Mouse (Mus musculus): ENCODE results near the gene Map2k4. TPM values are rescaled to one million over a fixed set of nuclear protein-coding genes. Genes with fewer than 3 reads are reported as not detected.

Map2k4 gene
- polyA plus RNA-seq, 1 experiment from 2014 or later: 55.7 TPM

DNA sequence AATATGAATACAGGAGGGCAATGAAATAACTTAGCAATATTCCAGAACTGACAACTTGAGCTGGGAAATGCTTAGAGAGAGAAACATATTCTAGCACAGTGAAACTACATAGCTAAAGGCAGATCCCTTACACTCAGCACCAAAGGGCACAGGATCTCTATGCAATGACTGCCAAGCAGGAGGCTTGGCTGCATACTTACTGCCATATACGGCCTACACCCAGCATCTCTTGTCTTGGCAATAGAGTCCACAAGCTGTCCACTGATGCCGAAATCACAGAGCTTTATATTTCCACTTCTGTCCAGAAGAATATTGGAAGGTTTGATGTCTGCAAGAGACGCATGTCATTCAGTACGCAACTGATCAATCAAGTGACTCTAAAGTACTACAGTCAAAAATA lies 81.3 kb downstream of the Map2k4 start:
- H3K4me2 ChIP-seq: no peak overlapping the region
- no peak overlapping the region for H3K4me3 ChIP-seq
- H3K27me3 ChIP-seq: no peaks in the 10 kb centered on the region
- no peak for ATAC-seq (replicated peaks; ENCODE audit: insufficient number of reproducible peaks, insufficient read depth, low FRiP score, low read depth)
- peaks cover 24% of the 10 kb centered on the region for H3K36me3 ChIP-seq
- H3K9me3 ChIP-seq (replicated peaks): no peaks in the 10 kb centered on the region
- 94% methylated on average over 4 of the region's 4 CpGs for WGBS
- no peaks in the 10 kb centered on the region for H3K4me1 ChIP-seq (replicated peaks)
- H3K27ac ChIP-seq: no peak overlapping the region
- H3K9ac ChIP-seq: no peak overlapping the region

DNA sequence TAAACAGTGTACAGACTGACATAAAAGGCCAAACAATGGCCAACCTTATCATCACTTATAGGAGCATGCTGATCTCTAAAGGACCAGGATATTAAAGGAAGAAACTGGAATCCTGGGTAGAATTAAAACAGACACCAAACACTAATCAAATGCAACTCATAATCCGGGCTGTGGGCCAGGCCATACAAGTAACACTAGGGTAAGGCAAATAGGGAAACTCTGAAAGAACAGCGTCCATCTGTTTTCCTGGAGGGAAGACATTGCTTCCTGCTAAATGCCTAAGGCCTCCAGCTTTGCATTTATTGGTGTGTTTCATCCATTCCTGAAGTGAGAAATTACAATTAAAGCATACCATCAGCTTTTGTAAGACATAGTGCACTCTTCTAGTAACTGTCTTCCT lies 81.9 kb downstream of the Map2k4 start:
- Histone ChIP-seq H3K9me3 (replicated peaks) (no peaks in the 10 kb centered on the region), H3K4me2 (no peak overlapping the region), H3K9ac (no peak overlapping the region), H3K27ac (no peak overlapping the region), H3K4me3 (no peak overlapping the region), H3K4me1 (replicated peaks) (no peaks in the 10 kb centered on the region), H3K27me3 (no peaks in the 10 kb centered on the region), H3K36me3 (peaks cover 24% of the 10 kb centered on the region)
- WGBS: 80% methylated on average over 2 of the region's 2 CpGs
- no peak for ATAC-seq (replicated peaks; ENCODE audit: insufficient number of reproducible peaks, insufficient read depth, low FRiP score, low read depth)

DNA sequence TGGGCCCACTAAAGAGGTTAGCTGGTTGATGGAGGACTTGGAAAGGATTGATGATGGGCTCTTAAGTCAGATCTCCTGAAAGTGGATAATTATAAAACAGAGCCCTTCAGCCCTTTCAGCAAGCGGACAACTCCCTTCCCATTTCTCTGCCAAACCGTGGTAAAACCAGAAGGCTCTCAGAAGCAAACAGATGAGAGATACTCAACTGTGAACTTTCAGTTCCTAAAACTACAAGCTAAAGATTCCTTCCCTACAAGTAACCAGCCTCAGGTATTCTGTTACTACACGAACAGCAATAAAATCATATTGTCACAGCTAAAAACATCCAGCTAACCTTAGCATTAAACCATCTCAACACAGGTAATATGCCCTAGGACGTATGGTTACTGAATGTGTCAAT lies 83.2 kb downstream of the Map2k4 start:
- no peaks in the 10 kb centered on the region for H3K27me3 ChIP-seq
- no peak overlapping the region for H3K4me3 ChIP-seq
- peaks cover 29% of the 10 kb centered on the region for H3K36me3 ChIP-seq
- H3K9ac ChIP-seq: no peak overlapping the region
- H3K9me3 ChIP-seq (replicated peaks): no peaks in the 10 kb centered on the region
- no peak overlapping the region for H3K4me2 ChIP-seq
- no peak overlapping the region for H3K27ac ChIP-seq
- H3K4me1 ChIP-seq (replicated peaks): no peaks in the 10 kb centered on the region
- 84% methylated on average over 4 of the region's 4 CpGs for WGBS
- no peak for ATAC-seq (replicated peaks; ENCODE audit: insufficient number of reproducible peaks, insufficient read depth, low FRiP score, low read depth)

DNA sequence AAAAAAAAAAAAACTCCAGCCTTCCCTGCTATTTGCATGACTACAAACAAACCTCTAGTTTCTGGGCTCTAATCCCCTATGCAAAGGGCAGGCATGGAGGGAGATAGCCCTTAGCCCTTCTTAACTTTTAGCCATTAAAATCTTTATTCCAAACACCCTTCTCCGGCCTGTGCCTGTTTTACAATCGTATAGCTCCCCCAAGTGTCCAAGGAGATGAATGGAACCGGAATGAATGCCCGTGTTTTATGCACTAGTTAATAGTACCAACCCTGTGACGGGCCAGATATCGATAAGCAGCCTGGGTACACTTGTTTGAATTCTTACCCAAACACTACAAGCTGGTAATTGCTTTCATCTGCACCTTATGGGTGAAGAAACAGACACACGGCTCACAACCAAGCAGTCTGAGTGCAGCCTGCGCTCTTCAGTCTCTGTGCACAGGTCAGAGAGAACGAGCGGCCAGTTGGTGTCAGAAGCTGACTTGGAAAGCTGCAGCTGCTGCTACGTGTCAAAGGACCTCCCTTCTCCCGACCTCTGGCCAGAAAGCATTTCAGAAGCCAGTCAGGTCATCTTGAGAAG lies 109.2 kb downstream of the Map2k4 start:
- no peaks in the 10 kb centered on the region for H3K9me3 ChIP-seq (replicated peaks)
- H3K4me1 ChIP-seq (replicated peaks): no peaks in the 10 kb centered on the region; the same call in 1 of the 2 replicates
- H3K4me3 ChIP-seq: no peak overlapping the region
- no peak overlapping the region for H3K27ac ChIP-seq
- 26% methylated on average over 12 of the region's 12 CpGs for WGBS
- ATAC-seq (replicated peaks; ENCODE audit: insufficient number of reproducible peaks, insufficient read depth, low FRiP score, low read depth): peak; percentile 66; the same call in 1 of the 2 replicates
- H3K27me3 ChIP-seq: no peaks in the 10 kb centered on the region
- H3K9ac ChIP-seq: 0 out of 2 replicates have a peak overlapping the region, but pooled peaks have one; percentile 6
- peak overlapping the region; percentile 42 for H3K4me2 ChIP-seq
- no peaks in the 10 kb centered on the region for H3K36me3 ChIP-seq

DNA sequence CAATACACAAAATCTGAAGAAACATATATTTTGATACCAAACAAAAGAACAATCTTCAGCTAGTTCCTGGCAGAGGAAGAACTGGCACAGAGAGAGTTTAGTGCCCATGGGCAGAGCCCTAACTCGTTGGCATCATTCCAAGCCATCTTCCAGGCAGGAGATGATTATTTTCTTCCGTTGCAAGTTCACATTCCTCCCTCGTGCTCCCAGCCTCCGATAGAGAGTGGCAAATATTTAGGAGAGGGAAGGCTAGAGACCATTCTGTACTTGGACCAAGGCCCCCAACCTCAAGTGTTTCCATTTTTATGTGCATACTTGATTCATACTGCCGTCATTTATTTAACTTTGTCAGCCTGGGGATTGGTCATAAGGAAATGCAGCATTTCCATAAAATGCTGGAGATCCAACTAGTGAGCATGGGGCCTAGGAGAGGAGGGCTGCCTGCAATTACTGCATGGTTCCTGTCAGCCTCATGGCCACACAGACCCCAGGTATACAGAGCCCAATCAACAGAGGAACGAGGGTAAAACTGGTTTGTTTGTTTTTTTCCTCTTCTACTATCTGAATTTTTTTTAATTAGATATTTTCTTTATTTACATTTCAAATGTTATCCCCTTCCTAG lies 120.6 kb downstream of the Map2k4 start:
- Histone ChIP-seq H3K27ac (peak overlapping the region; percentile 89), H3K4me1 (replicated peaks) (peaks cover 45% of the 10 kb centered on the region), H3K4me3 (no peak overlapping the region), H3K36me3 (no peaks in the 10 kb centered on the region), H3K4me2 (0 out of 2 replicates have a peak overlapping the region, but pooled peaks have one; percentile 12), H3K27me3 (no peaks in the 10 kb centered on the region), H3K9ac (no peak overlapping the region), H3K9me3 (replicated peaks) (no peaks in the 10 kb centered on the region)
- WGBS: 27% methylated on average over 6 of the region's 6 CpGs
- peak; percentile 80 for ATAC-seq (replicated peaks; ENCODE audit: insufficient number of reproducible peaks, insufficient read depth, low FRiP score, low read depth)

DNA sequence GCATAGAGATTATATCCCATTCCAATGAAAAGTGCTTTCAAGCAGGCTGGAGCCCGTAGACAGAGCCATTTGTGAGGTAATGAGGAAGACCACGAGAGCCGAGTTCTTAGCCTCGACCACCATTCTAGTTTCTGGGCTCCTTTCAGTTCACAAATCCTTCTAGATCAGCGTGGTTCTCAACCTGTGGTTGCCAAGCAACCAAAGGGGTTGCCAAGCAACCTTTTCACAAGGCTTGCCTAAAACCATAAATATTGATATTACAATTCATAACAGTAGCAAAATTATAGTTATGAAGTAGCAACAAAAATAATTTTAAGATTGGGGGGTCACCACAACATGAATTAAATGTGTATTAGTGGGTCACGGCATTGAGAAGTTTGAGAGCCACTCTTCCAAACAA lies 123.2 kb downstream of the Map2k4 start:
- peak overlapping the region; percentile 43 for H3K27ac ChIP-seq
- no peaks in the 10 kb centered on the region for H3K9me3 ChIP-seq (replicated peaks)
- no peaks in the 10 kb centered on the region for H3K27me3 ChIP-seq
- H3K9ac ChIP-seq: no peak overlapping the region
- 60% methylated on average over 6 of the region's 6 CpGs for WGBS
- ATAC-seq (replicated peaks; ENCODE audit: insufficient number of reproducible peaks, insufficient read depth, low FRiP score, low read depth): no peak
- peaks cover 33% of the 10 kb centered on the region for H3K4me1 ChIP-seq (replicated peaks)
- H3K4me2 ChIP-seq: no peak overlapping the region
- no peaks in the 10 kb centered on the region for H3K36me3 ChIP-seq
- H3K4me3 ChIP-seq: no peak overlapping the region

DNA sequence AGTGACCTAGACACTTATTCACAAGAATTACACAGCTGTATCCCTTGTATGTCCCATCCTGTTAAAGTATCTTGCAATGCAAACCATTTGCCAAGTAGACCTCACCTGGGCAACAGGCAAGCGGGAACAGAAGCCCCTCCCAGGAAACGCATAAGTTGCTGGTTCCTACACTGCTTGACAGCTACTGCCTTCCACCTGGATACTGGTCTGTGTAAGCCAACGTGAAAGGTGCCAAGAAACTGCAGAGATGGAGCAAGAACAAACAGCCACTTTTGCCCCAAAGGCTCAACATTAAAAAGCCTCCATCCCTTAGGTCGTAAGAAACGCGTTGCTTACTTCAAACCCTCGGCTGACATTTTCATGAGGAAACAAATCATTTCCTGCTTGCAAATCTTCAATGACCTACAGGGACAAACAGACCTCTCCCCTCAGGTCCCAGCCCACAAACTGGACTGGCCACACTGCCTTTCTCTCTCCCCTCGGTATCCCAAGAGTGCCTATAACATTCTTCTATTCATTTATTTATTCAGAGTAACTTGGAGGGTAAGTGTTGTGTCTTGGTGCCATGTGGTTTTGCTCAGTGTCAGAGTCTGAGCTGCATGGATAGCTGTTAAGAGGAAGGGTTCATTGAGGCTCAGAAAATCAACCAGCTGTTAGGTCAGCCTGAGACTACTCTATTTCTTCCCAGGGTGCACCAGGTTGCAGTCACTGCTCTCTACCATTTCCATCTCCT lies 126.1 kb downstream of the Map2k4 start:
- Histone ChIP-seq H3K36me3 (no peaks in the 10 kb centered on the region), H3K27me3 (no peaks in the 10 kb centered on the region), H3K9ac (no peak overlapping the region), H3K27ac (no peak overlapping the region), H3K4me3 (no peak overlapping the region), H3K9me3 (replicated peaks) (0 out of 2 replicates have a peak, but pooled peaks cover 6% of the 10 kb centered on the region), H3K4me2 (no peak overlapping the region), H3K4me1 (replicated peaks) (peaks cover 17% of the 10 kb centered on the region)
- 67% methylated on average over 8 of the region's 8 CpGs for WGBS
- no peak for ATAC-seq (replicated peaks; ENCODE audit: insufficient number of reproducible peaks, insufficient read depth, low FRiP score, low read depth)

DNA sequence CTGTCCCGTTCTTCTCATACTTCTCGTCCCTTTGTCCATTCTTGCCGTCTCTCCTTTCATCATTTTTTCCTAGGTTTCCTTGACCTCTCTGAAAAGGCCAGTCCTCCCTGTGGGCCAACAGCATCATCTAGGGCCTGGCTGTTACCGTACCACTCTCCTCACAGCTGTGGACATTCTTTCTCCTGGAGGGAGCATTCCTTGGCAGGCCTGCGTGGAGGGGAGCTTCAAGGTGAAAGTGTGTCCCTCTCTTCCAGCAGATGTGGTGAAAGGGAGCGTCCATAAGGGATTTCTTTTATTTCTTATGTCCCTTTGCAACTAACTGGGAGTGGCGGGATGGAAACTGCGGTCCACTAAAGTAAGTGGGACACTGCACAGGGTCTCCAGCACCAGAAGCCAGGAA lies 134.2 kb downstream of the Map2k4 start:
- Histone ChIP-seq H3K4me2 (no peak overlapping the region), H3K27ac (peak overlapping the region; percentile 48), H3K9me3 (replicated peaks) (0 out of 2 replicates have a peak, but pooled peaks cover 6% of the 10 kb centered on the region)

DNA sequence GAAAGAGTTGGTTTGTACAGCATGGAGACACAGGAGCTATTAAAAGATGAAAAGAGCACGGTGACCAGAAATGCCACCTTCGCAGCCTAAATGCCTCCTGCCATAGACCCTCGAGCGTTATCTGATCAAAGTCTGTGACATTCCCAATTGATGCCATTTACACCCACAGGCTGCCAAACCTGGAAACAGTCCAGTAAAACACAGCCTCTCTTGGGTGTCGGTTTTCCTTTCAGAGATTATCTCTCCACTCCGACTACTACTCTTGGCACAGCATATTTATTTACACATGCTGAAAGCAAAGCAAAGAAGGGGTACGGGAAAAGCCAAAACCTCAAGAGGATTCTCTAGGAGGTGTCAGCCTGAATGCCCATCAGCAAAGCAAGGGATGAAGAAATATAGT lies 136.7 kb downstream of the Map2k4 start:
- no peak overlapping the region for H3K4me2 ChIP-seq
- H3K4me1 ChIP-seq (replicated peaks): peaks cover 63% of the 10 kb centered on the region
- no peaks in the 10 kb centered on the region for H3K9me3 ChIP-seq (replicated peaks)
- no peak overlapping the region for H3K4me3 ChIP-seq
- H3K9ac ChIP-seq: no peak overlapping the region
- H3K27ac ChIP-seq: peak overlapping the region; percentile 96
- ATAC-seq (replicated peaks; ENCODE audit: insufficient number of reproducible peaks, insufficient read depth, low FRiP score, low read depth): no peak
- 34% methylated on average over 7 of the region's 7 CpGs for WGBS
- no peaks in the 10 kb centered on the region for H3K27me3 ChIP-seq
- H3K36me3 ChIP-seq: no peaks in the 10 kb centered on the region

More for the DNA sequence above, 134.2 kb downstream of the Map2k4 start:
- 62% methylated on average over 8 of the region's 8 CpGs for WGBS
- H3K27me3 ChIP-seq: no peaks in the 10 kb centered on the region
- H3K4me3 ChIP-seq: no peak overlapping the region
- peaks cover 37% of the 10 kb centered on the region for H3K4me1 ChIP-seq (replicated peaks)
- no peak for ATAC-seq (replicated peaks; ENCODE audit: insufficient number of reproducible peaks, insufficient read depth, low FRiP score, low read depth)
- no peak overlapping the region for H3K9ac ChIP-seq
- H3K36me3 ChIP-seq: no peaks in the 10 kb centered on the region

DNA sequence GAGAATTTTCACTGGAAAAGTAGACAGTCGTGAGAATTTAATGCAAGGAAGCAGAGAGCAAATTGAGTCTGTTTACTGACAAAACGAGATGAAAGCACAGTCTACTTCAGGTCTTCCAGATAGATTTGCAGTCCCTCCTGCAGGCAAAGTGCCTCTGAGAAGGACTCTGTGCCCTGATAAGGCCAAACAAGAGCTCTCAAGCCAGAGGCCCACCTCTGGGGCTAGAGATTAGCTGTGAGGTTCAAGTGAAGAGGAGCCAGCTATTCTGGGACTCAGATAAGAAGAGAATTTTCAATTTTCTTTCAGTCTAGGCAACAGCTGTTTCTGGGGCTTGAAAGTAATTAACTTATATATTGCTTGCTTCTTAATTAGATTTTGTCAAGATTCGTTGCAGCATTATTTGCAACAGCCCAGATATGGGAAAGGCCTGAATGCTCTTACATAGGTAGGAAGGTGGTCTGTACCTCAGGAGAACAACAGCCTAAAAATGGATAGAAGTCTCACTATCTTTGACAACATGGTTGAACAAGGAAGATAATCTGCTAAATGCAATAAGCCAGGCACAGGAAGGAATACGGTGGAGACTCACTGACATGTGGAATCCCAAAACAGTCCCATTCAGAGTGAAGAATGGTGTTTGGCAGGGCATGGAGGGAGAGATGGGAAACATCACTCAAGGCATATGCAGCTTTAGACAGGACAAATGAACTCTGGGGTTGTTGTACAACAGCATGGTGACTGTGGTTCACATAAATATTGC lies 138.0 kb downstream of the Map2k4 start:
- ATAC-seq (replicated peaks; ENCODE audit: insufficient number of reproducible peaks, insufficient read depth, low FRiP score, low read depth): peak; percentile 68; the same call in 1 of the 2 replicates
- peak overlapping the region; percentile 96 for H3K27ac ChIP-seq
- no peaks in the 10 kb centered on the region for H3K36me3 ChIP-seq
- no peak overlapping the region for H3K4me3 ChIP-seq
- H3K27me3 ChIP-seq: no peaks in the 10 kb centered on the region
- H3K9ac ChIP-seq: no peak overlapping the region
- 16% methylated on average over 4 of the region's 4 CpGs for WGBS
- peaks cover 71% of the 10 kb centered on the region for H3K4me1 ChIP-seq (replicated peaks)
- no peaks in the 10 kb centered on the region for H3K9me3 ChIP-seq (replicated peaks)
- H3K4me2 ChIP-seq: peak overlapping the region; percentile 39

DNA sequence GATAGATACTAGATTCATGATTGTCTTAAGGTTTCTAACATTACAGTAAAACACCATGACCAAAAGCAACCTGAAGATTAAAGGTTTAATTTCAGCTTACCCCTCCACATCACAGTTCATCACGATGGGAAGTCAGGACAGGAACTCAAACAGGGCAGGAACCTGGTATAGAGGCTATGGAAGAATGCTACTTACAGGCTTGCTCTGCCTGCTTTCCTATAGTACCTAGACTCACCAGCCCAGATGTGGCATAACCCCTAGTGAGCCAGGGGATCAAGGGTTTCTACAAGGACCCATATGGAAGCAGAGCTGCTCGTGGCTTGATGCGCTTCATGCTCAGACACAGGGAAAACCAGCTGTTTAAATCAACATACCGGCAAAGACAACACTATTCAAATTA lies 138.6 kb downstream of the Map2k4 start:
- H3K9me3 ChIP-seq (replicated peaks): no peaks in the 10 kb centered on the region
- no peaks in the 10 kb centered on the region for H3K27me3 ChIP-seq
- no peak overlapping the region for H3K9ac ChIP-seq
- H3K27ac ChIP-seq: peak overlapping the region; percentile 96
- 33% methylated on average over 4 of the region's 4 CpGs for WGBS
- peaks cover 74% of the 10 kb centered on the region for H3K4me1 ChIP-seq (replicated peaks)
- peak overlapping the region; percentile 39; the same call in 1 of the 2 replicates for H3K4me2 ChIP-seq
- no peaks in the 10 kb centered on the region for H3K36me3 ChIP-seq
- no peak overlapping the region for H3K4me3 ChIP-seq
- ATAC-seq (replicated peaks; ENCODE audit: insufficient number of reproducible peaks, insufficient read depth, low FRiP score, low read depth): no peak
